In the genomic region with DNA sequence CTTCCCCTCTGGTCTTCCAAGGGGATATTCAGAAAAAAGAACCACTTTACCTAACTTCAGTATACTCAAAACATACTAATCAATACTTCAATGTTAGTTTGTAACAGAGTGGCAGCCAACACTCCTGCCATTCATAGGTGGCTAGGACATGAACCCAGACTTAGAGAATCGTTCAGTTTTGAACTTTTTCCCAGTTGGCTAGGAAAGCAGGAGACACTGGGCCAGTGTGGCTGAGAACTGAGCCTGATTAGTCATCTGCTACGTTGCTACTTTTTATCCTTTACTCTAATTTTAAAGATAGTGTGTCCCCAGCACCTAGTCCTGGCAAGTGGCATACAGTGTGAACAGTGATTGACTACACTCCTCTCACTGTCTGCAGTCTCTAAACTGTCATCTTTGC, we compare ENCODE assay signal across 20 mouse cellular contexts. TPM values are rescaled to one million over a fixed set of nuclear protein-coding genes. Genes with fewer than 3 reads are reported as not detected.
"Had no signal": no experiment of that assay in that cellular context is flagged by ENCODE, and none has a peak within 500 bp of the region (broad histone marks: within the 10 kb centered on the region; RNA-seq: fewer than 3 reads in every experiment).

No protein-coding gene starts in this region.

- H3K4me3 ChIP-seq: left cerebral cortex, adult 2 months; liver, embryonic 13.5 days; midbrain, embryonic 12.5 days; midbrain, embryonic 15.5 days; neural tube, embryonic 12.5 days; neural tube, embryonic 15.5 days; stomach, embryonic 15.5 days had no signal

- H3K9ac ChIP-seq: liver, embryonic 13.5 days; lung, embryonic 14.5 days; midbrain, embryonic 12.5 days; midbrain, embryonic 15.5 days; neural tube, embryonic 12.5 days; neural tube, embryonic 15.5 days; stomach, embryonic 15.5 days had no signal

- ATAC-seq: intestine, postnatal 0 days; lung, postnatal 0 days; midbrain, embryonic 15.5 days had no signal

- H3K27me3 ChIP-seq: liver, embryonic 13.5 days; midbrain, embryonic 12.5 days; midbrain, embryonic 15.5 days; neural tube, embryonic 12.5 days; neural tube, embryonic 15.5 days; stomach, embryonic 15.5 days had no signal

- H3K9me3 ChIP-seq: liver, embryonic 13.5 days; midbrain, embryonic 12.5 days; midbrain, embryonic 15.5 days; neural tube, embryonic 12.5 days; neural tube, embryonic 15.5 days; stomach, embryonic 15.5 days had no signal

- H3K27ac ChIP-seq: kidney, postnatal 0 days; left cerebral cortex, adult 2 months; liver, embryonic 13.5 days; macrophage; midbrain, embryonic 12.5 days; midbrain, embryonic 15.5 days; neural tube, embryonic 12.5 days; neural tube, embryonic 15.5 days; stomach, embryonic 15.5 days had no signal

- H3K4me1 ChIP-seq: liver, embryonic 13.5 days; midbrain, embryonic 12.5 days; midbrain, embryonic 15.5 days; neural tube, embryonic 12.5 days; neural tube, embryonic 15.5 days; stomach, embryonic 15.5 days had no signal

- DNase-seq: kidney, adult 2 months; kidney, postnatal 25 days; layer of hippocampus, postnatal 36 days; liver, embryonic 13.5 days; lung, embryonic 14.5 days; right cerebral cortex, adult 18-20 months; right cerebral cortex, postnatal 14 days; spleen, adult 18-20 months; thymus, adult 2 months; thymus, postnatal 14 days had no signal

- H3K4me2 ChIP-seq: liver, embryonic 13.5 days; lung, embryonic 14.5 days; midbrain, embryonic 12.5 days; midbrain, embryonic 15.5 days; neural tube, embryonic 12.5 days; neural tube, embryonic 15.5 days; stomach, embryonic 15.5 days had no signal

RNA-seq across cellular contexts. Expression of a gene that starts 4.9 kb away (rescaled TPM):
- polyA plus RNA-seq: macrophage had no signal
